ENCODE assay signal across 33 mouse cellular contexts in genomic region chr13:32841349-32841748, GRCm38 (mm10). TPM values are rescaled to one million over a fixed set of nuclear protein-coding genes. Genes with fewer than 3 reads are reported as not detected.
"Had no signal": no experiment of that assay in that cellular context is flagged by ENCODE, and none has a peak within 500 bp of the region (broad histone marks: within the 10 kb centered on the region; RNA-seq: fewer than 3 reads in every experiment).

No protein-coding gene starts in this region.

- H3K27ac ChIP-seq: embryonic facial prominence, embryonic 10.5 days; embryonic facial prominence, embryonic 12.5 days; embryonic facial prominence, embryonic 13.5 days; embryonic facial prominence, embryonic 15.5 days; forebrain, embryonic 10.5 days; forebrain, embryonic 12.5 days; forebrain, embryonic 13.5 days; forebrain, embryonic 15.5 days; gastrocnemius, adult 2 months; heart, adult 2 months had no signal

- ATAC-seq: forebrain, embryonic 13.5 days; forebrain, embryonic 14.5 days; forebrain, embryonic 15.5 days; forebrain, embryonic 16.5 days; forebrain, postnatal 0 days had no signal

- H3K4me3 ChIP-seq: embryonic facial prominence, embryonic 10.5 days; embryonic facial prominence, embryonic 12.5 days; embryonic facial prominence, embryonic 13.5 days; embryonic facial prominence, embryonic 15.5 days; erythroblast, embryonic 14.5 days; forebrain, embryonic 10.5 days; forebrain, embryonic 12.5 days; forebrain, embryonic 13.5 days; forebrain, embryonic 15.5 days; gastrocnemius, adult 2 months; heart, adult 2 months had no signal

- H3K9me3 ChIP-seq: embryonic facial prominence, embryonic 10.5 days; embryonic facial prominence, embryonic 12.5 days; embryonic facial prominence, embryonic 13.5 days; embryonic facial prominence, embryonic 15.5 days; forebrain, embryonic 10.5 days; forebrain, embryonic 12.5 days; forebrain, embryonic 13.5 days; forebrain, embryonic 15.5 days had no signal

- H3K36me3 ChIP-seq: embryonic facial prominence, embryonic 10.5 days; embryonic facial prominence, embryonic 12.5 days; embryonic facial prominence, embryonic 13.5 days; embryonic facial prominence, embryonic 15.5 days; forebrain, embryonic 10.5 days; forebrain, embryonic 12.5 days; forebrain, embryonic 15.5 days had no signal

- H3K27me3 ChIP-seq: embryonic facial prominence, embryonic 12.5 days; embryonic facial prominence, embryonic 13.5 days; embryonic facial prominence, embryonic 15.5 days; forebrain, embryonic 12.5 days; forebrain, embryonic 13.5 days; forebrain, embryonic 15.5 days had no signal

- H3K4me2 ChIP-seq: embryonic facial prominence, embryonic 12.5 days; embryonic facial prominence, embryonic 13.5 days; embryonic facial prominence, embryonic 15.5 days; forebrain, embryonic 12.5 days; forebrain, embryonic 13.5 days; forebrain, embryonic 15.5 days had no signal

- H3K4me1 ChIP-seq: embryonic facial prominence, embryonic 10.5 days; embryonic facial prominence, embryonic 12.5 days; embryonic facial prominence, embryonic 13.5 days; embryonic facial prominence, embryonic 15.5 days; forebrain, embryonic 10.5 days; forebrain, embryonic 13.5 days; forebrain, embryonic 15.5 days had no signal

- H3K9ac ChIP-seq: embryonic facial prominence, embryonic 12.5 days; embryonic facial prominence, embryonic 13.5 days; embryonic facial prominence, embryonic 15.5 days; forebrain, embryonic 12.5 days; forebrain, embryonic 13.5 days; forebrain, embryonic 15.5 days; forebrain, postnatal 0 days had no signal

- DNase-seq: cerebellum, adult 2 months; cerebellum, adult 8-10 months; cerebellum, adult 9-10 months; cerebellum, adult 9-11 months; cerebellum, postnatal 14 days; cerebellum, postnatal 25 days; cerebellum, postnatal 36 days; embryo, embryonic 11 days; forebrain, postnatal 0 days; gastrocnemius, adult 2 months; gastrocnemius, postnatal 10 days; gastrocnemius, postnatal 14 days; gastrocnemius, postnatal 25 days; gastrocnemius, postnatal 36 days; heart, adult 18-20 months; heart, adult 2 months had no signal

RNA-seq across cellular contexts. Expression of gene Serpinb1a, which starts 9.6 kb away (rescaled TPM):
- polyA plus RNA-seq: erythroblast, embryonic 14.5 days had no signal

RNA-seq across cellular contexts. Expression of gene D930007J09Rik, which starts 38.7 kb away (rescaled TPM):
- polyA plus RNA-seq: embryonic facial prominence, embryonic 10.5 days; embryonic facial prominence, embryonic 11.5 days; embryonic facial prominence, embryonic 12.5 days; embryonic facial prominence, embryonic 13.5 days; embryonic facial prominence, embryonic 14.5 days; embryonic facial prominence, embryonic 15.5 days; erythroblast, embryonic 14.5 days; forebrain, embryonic 10.5 days; forebrain, embryonic 11.5 days; forebrain, embryonic 12.5 days; forebrain, embryonic 13.5 days; forebrain, embryonic 14.5 days; forebrain, embryonic 15.5 days; forebrain, embryonic 16.5 days; forebrain, postnatal 0 days; heart, adult 2 months had no signal

RNA-seq across cellular contexts. Expression of gene Serpinb1c, which starts 56.7 kb away (rescaled TPM):
- polyA plus RNA-seq: cortical plate, adult 2 months; embryonic facial prominence, embryonic 10.5 days; embryonic facial prominence, embryonic 11.5 days; embryonic facial prominence, embryonic 12.5 days; embryonic facial prominence, embryonic 13.5 days; embryonic facial prominence, embryonic 14.5 days; embryonic facial prominence, embryonic 15.5 days; erythroblast, embryonic 14.5 days; forebrain, embryonic 10.5 days; forebrain, embryonic 11.5 days; forebrain, embryonic 12.5 days; forebrain, embryonic 13.5 days; forebrain, embryonic 14.5 days; forebrain, embryonic 15.5 days; forebrain, embryonic 16.5 days; forebrain, postnatal 0 days; frontal cortex, adult 2 months; gonadal fat pad, adult 2 months; heart, adult 2 months had no signal

RNA-seq across cellular contexts. Expression of gene Mylk4, which starts 57.6 kb away (rescaled TPM):
- polyA plus RNA-seq: erythroblast, embryonic 14.5 days; forebrain, embryonic 10.5 days; forebrain, embryonic 13.5 days; forebrain, embryonic 14.5 days; forebrain, embryonic 16.5 days had no signal
